Mouse (Mus musculus) granulocyte monocyte progenitor cell, adult 5-6 weeks (primary cell): ENCODE data around the gene Dzip3. TPM values are rescaled to one million over a fixed set of nuclear protein-coding genes. Genes with fewer than 3 reads are reported as not detected.

Source experiments
- total RNA-seq, 2 experiments: library from RNA; stranded (forward) in 1 of 2; stranded (reverse) in 1 of 2; fragments of 200-712, 200-1000 nt in 1 of 2; fragments of >200 nt in 1 of 2; fragmentation: Nextera tagmentation in 1 of 2; gene quantifications; 2 replicates each; pipeline ENCODE4 v1.2.3; 2014 to 2017

Gene Dzip3
- total RNA-seq, 2 experiments from 2014 or later = 21.8 to 31.5 TPM

Other genes with a start within 250 kb of the Dzip3 start
- gene Trat1, start 222.1 kb downstream of the Dzip3 start, total RNA-seq (2014; fragmentation: Nextera tagmentation) = not detected in 2 replicates
- gene Trat1, start 222.1 kb downstream of the Dzip3 start, total RNA-seq (2017) = 0.31 TPM in 1 of 2 replicates, not detected in the other
- not detected in 2 replicates for gene Retnlb, start 177.3 kb downstream of the Dzip3 start, total RNA-seq (2014; fragmentation: Nextera tagmentation)
- gene Retnlb, start 177.3 kb downstream of the Dzip3 start, total RNA-seq (2017) = not detected in 2 replicates
- not detected in 2 replicates for gene Retnla, start 151.6 kb downstream of the Dzip3 start, total RNA-seq (2014; fragmentation: Nextera tagmentation)
- not detected in 2 replicates for gene Retnla, start 151.6 kb downstream of the Dzip3 start, total RNA-seq (2017)
- gene Retnlg, start 121.5 kb downstream of the Dzip3 start, total RNA-seq (2014; fragmentation: Nextera tagmentation) = 26.8 TPM in 1 of 2 replicates, not detected in the other
- gene Retnlg, start 121.5 kb downstream of the Dzip3 start, total RNA-seq (2017) = 38.3 and 48.3 TPM in 2 replicates
- gene Cip2a, start within 50 bp of the Dzip3 start, total RNA-seq (2014; fragmentation: Nextera tagmentation) = 37.0 and 52.9 TPM in 2 replicates
- 82.4 and 109 TPM in 2 replicates for gene Cip2a, start within 50 bp of the Dzip3 start, total RNA-seq (2017)
- not detected in 2 replicates for gene Myh15, start 63.3 kb upstream of the Dzip3 start, total RNA-seq (2014; fragmentation: Nextera tagmentation)
- not detected in 2 replicates for gene Myh15, start 63.3 kb upstream of the Dzip3 start, total RNA-seq (2017)